Mouse (Mus musculus) retina, postnatal 1 day (tissue): ENCODE measurements at regions not wholly inside any gene's neighbourhood (a gene's known extent, or its start where the extent isn't known, plus 50 kb on each side); places are given as distances from the start of the nearest gene placed in this dataset.
A peak's percentile ranks its signal among the peaks of the same experiment; 100 is the strongest.
"Not testable (repeated sequence)": the region's sequence is repeated elsewhere in the genome, so short reads cannot be mapped to it uniquely, and the experiment has no call there.

Experiments used
- DNase-seq: peaks from one replicate; pipeline ENCODE4 v3.0.0-alpha.2; 2012

DNA sequence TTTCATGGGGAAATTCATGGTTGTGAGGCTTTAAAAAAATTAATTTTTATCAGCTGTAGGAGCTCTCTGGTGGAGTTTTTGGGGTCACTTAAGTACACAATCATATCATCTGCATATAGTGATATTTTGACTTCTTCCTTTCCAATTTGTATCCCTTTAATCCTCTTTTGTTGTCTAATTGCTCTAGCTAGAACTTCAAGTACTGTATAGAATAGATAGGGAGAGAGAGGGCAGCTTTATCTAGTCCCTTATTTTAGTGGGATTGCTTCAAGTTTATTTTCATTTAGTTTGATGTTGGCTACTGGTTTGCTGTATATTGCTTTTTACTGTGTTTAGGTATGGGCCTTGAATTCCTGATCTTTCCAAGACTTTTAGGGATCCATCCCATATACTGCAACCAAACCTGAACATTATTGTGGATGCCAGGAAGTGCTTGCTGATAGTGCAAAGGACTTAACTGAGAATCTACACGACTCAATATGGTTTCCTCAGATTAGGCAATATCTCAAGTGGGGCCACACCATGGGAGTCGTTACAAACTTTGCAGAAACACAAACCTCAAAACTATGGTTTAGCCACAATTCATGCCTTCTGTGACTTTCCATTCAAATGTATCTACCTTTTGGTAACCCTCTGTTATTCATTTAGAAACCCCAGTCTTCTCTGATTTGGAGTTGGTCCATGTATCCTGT lies 878.4 kb upstream of the Olfr1507 start:
- not testable (repeated sequence) for DNase-seq

DNA sequence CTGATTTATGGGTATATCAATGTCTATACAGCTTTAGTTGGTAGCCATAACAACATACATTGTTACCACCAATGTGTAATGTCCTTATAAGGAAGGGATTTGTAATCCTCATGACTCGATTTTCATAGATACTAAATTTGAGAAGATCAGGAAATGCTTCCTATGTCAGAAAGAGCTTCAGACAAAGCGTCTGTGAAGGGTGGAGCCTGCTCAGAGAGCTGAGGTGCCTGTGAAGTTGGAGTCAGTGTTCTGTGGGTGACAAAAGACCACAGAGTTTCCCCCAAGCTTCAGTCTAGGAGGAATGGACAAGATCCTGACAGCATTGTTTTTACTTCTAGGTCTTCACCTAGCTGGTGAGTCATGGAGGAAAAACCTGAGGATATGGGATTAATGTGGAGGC lies 874.2 kb upstream of the Olfr1507 start:
- no peak for DNase-seq

DNA sequence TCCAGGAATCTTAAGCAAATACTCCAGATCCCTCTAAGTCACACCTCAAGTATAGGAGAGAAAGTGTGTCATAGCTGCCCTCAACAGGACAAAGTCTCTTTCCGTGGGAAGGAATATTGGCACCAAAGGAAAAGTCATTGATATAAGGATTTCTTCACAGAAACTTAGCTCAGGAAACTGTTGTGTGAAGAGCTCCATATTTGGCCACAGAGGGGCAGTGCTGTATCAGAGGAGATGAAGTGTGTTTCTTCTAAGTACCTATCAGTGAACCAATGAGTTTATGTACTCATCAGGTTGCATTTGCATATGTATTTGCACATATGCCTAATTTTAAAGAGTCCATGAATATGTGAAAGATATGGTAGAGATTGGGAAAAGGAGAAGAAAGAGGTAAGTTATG lies 871.9 kb upstream of the Olfr1507 start:
- not testable (repeated sequence) for DNase-seq

DNA sequence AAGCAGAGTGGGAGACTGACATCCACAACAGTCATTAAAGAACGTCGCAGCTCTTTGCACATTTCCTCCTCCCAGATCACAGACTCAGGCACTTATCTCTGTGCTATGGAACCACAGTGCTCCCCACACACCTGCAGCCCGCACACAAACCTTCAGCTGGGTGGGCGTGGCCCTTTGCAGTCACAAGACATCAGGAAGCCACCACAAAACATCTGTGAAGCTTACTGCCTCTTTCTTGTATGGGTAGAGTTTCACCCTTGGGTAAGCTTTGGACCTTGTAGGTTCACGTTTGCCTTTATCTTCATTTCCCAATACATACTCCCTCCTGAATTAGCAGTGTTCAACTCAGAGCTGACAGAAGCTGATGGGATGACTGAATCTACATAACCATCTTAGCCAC lies 868.4 kb upstream of the Olfr1507 start:
- DNase-seq = not testable (repeated sequence)

DNA sequence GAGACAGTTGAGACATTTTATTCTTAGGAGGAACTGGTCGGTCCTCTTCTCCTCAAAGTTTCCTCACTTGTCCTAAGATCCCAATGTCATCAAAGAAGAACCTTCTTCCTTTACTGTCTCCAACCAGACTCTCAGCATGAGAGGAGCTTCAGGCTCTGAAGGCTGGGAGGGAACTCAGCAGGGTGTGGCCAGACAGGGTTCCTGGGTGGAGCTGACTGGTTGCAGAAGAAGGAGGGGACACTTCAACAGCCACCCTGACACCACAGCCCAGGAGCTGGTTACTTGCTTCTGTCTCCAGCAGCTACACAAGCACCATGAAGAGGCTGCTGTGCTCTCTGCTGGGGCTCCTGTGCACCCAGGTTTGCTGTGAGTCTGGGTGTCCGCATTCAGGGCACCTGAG lies 866.5 kb upstream of the Olfr1507 start:
- not testable (repeated sequence) for DNase-seq

DNA sequence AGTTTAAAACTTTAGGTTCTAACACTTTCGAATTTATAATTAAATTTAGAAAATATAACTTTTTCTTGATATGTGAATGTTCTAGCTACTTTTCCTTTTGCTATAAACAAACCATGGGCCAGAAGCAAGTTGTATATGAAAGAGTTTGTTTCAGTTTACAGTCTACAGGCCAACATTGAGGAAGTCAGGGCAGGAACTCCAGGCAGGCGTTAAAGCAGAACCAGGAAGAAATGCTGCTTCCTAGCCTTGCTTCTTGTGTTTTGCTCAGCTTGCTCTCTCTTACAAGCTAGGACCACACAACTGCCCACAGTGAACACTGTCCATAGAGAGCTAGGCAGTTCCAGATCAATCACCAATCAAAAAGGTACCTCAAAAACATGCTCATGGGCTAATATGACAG lies 861.9 kb upstream of the Olfr1507 start:
- DNase-seq = not testable (repeated sequence)

DNA sequence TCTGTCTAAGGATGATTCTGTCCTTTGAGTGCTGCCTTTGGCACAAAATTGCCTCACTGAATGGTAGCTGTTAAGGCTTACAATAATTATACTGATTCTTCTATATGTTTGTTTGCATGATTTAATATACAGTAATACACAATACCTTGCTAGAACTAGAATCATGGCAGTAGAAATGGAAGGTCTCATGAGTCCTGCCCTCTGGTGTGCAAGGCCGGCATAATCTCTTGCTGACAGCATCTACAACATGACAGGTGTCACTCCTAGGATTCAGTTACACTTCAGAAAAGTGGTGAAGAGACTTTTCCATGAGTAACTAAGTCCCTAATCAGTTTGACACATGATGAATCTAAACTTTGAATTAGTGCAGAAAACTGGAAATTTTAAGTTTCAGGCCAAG lies 861.2 kb upstream of the Olfr1507 start:
- not testable (repeated sequence) for DNase-seq

DNA sequence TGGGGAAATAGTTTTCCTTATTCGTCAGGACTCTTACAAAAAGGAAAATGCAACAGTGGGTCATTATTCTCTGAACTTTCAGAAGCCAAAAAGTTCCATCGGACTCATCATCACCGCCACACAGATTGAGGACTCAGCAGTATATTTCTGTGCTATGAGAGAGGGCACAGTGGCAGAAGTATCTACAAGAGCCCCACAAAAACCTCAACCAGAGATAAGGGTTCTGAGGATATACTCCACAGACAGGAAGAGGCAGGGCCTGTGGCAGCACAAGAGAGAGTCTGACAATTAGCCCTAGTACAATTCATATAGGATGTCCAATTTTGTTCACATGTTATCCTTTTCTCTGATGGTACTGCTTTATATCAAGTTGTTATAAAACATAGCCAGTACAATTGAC lies 855.9 kb upstream of the Olfr1507 start:
- not testable (repeated sequence) for DNase-seq

DNA sequence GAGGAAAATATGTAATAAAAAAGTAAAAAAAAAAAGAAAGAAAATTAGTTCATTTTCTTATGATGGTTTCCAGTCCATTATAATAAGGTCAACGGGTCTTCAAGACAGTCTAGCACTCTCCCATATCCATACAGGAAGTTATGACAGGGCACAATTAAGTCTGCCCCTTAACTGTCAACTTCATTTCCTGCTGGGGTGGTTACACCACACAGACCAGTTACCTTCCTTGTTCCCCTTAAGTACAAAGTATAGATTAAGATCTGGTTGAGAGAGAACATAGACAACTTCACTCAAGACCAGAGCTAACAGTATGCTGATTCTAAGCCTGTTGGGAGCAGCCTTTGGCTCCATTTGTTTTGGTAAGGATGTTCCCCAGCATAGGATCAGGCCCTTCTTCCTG lies 855.2 kb upstream of the Olfr1507 start:
- DNase-seq = not testable (repeated sequence)

DNA sequence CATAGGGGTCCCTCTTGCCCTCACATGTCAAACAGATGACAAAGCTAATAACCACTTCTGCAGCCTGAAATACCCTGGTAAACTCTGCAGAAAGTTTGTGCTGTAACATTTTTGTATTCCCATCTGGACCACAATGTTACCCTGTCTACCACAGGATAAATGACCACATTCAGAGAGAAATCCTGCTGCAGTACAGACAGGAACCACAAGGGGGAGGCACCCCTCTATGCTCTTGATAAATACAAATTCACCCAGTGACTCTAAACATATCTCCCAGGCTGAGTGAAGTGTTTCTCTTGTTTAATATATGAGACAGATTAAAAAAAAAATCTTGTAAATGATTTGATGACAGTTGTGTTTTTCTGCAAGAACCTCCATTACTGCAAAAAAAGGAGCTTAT lies 853.6 kb upstream of the Olfr1507 start:
- peak; percentile 1 for DNase-seq

DNA sequence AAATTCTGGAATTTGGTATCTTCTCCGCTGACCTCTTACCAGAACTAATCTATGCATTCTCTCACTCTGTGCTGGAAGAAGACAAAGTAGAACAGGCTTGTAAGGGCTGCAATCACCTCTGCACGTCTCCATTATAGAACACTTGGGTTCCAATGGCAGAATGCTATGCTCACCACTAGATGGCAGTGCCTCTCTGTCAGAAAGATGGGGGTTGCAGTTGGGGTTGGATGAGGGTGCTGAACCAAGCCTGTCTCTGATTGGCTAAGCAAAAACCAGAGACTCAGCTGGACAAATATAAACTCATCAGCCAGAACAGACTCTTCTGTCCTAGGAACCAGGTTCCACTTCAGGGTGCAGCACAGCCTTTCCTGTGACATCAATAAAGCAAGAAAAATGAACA lies 850.0 kb upstream of the Olfr1507 start:
- peak; percentile 5 for DNase-seq

DNA sequence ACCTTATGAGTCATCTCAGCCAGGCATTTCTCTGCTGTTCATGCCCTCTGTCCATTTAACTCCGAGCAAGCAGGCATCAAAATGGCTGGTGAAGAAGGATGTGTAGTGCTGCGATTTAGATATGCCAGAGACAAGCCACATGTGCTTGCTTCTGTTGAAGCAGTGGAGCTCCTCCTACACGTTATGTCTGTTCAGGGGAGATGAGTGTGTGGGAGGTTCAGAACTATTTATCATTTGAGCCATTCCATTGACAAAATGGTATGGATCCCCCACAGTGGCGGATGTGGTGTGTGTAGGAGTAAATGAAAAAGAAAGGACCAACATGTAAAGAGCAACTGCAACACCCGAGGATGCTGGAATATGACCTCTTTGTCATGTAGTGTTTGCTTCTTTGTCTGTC lies 848.3 kb upstream of the Olfr1507 start:
- DNase-seq = not testable (repeated sequence)

DNA sequence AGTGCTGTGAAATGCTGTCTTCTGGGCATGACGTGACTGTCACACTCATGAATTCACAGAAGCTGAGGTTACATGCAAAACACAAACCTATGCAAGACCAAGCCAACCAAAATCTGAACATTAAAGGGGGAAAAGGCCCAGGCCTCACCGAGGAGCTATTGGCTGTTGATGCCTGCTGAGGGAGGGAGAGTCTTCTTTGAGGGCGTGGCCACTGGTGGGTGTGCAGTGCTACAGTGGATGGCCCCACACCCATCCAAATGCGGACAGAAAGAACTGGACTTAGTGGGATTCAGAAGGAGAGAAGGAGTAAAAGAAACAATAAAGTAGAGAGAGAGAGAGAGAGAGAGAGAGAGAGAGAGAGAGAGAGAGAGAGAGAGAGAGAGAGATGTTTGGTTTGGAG lies 843.6 kb upstream of the Olfr1507 start:
- DNase-seq = not testable (repeated sequence)

DNA sequence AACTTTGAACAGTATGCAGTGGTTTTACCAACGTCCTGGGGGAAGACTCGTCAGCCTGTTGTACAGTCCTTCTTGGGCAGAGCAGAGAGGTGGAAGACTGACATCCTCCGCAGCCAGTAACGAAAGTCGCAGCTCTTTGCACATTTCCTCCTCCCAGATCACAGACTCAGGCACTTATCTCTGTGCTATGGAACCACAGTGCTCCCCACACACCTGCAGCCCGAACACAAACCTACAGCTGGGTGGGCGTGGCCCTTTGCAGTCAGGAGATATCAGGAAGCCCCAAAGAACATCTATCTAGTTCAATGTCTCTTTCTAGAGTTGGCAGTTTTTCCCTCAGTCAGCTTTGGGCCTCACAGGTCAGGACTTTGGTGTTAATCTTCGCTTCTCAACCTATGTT lies 841.9 kb upstream of the Olfr1507 start:
- not testable (repeated sequence) for DNase-seq

DNA sequence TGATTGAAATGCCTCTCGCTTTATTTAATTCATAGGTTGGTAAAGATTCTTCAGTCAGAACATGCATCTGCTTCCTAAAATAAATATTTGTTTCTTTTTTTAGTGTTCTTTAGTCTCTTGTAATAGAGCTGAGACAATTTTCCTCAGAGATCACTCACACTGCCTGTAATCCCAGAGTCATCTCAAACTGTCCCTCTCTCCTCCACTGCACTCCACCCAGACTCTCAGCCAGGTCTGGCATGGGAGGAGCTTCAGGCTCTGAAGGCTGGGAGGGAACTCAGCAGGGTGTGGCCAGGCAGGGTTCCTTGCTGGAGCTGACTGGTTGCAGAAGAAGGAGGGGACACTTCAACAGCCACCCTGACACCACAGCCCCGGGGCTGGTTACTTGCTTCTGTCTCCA lies 841.2 kb upstream of the Olfr1507 start:
- DNase-seq = not testable (repeated sequence)

DNA sequence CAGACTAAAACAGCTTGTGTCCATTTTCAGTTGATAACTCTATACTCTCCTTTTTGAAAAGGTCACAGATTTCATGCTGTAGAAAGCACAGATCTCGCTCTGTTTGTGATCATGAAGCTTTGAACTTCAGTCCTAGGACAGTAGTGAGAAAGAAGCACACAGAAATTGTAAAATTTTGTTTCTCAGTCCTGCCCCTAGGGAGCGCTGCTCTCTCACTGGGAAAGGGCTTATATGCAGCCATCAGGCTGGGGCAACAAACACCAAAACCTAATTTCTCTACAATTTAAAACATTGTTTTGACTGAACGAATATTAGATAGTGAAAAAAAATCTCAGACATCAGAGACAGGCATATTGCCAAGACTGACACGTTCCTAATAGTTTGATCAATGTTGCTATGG lies 838.9 kb upstream of the Olfr1507 start:
- DNase-seq = not testable (repeated sequence)

DNA sequence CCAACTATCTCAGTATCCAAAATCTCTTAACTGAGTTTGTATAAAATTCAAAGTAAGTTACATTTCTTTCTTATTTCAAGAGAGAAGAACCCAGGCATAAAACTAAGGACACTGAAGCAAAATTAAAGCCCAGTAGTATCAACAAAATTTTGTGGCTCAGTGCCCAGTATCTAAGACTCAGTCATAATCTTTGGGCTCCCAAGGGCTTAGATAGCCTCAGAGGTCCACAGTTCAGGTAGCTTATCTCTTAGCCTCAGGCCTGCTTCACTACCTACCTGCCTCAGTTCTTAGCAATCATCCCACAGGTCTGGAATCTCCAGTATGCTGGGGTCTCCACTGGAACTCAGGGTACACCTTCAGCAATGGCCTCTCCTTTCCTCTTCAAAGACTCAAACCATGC lies 835.6 kb upstream of the Olfr1507 start:
- not testable (repeated sequence) for DNase-seq

DNA sequence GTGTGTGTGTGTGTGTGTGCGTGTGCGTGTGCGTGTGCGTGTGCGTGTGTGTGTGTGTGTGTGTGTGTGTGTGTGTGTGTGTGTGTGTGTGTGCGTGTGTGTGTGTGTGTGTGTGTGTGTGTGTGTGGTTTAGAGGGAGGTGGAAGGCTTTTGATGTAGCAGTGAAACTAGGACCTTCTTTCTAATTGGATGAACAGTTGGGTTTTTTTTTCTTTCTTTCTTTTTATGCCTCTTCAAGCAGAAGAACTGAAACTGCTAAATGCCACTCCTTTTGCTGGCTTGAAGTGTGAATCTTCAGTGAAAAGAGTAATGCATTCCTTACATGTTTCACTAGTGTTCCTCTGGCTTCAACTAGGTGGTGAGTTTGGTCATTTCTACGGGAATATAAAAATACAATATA lies 828.8 kb upstream of the Olfr1507 start:
- not testable (repeated sequence) for DNase-seq

DNA sequence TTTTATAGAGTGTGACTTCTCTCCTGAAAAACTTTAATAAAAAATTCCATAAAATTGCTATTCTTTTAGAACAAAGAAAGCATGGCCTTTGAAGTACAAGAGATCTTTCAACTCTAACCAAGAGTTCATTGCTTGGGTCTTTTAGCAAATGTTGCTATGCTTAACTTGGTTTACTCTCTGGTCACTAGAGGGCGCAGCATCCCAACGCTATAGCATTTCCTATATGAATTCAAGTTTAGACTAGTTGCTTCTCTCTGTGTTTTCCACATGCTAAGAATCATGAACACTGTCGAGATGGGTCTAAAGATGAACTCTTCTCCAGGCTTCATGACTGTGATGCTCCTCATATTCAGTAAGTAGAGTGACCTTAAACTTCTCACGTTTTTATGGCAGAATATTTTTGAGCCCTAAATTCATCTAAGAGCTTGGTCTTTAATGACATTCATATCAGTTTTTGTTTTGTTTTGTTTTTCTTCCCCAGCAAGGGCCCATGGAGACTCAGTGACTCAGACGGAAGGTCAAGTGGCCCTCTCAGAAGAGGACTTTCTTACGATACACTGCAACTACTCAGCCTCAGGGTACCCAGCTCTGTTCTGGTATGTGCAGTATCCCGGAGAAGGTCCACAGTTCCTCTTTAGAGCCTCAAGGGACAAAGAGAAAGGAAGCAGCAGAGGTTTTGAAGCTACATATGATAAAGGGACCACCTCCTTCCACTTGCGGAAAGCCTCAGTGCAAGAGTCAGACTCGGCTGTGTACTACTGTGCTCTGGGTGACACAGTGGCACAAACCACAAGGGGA lies 823.2 kb upstream of the Olfr1507 start:
- DNase-seq = not testable (repeated sequence)

DNA sequence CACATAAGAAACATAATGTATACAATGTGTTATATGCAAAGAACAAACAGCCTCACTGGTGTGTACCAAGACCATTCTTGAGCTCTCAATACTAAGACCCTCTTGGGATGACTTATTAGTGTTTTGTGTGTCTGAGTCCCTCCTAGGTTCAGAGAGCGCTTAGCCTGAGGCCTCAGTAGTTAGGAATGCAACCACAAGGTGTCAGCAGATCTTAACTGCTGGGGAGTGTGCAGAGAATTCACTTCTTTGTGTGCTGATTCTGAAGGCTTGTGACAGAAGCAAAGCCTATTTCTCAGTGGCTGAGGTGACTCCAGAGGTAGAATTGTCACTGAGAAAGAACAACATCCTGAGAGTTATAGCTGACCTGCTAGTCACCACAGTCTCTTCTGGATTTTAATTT lies 816.9 kb upstream of the Olfr1507 start:
- not testable (repeated sequence) for DNase-seq

DNA sequence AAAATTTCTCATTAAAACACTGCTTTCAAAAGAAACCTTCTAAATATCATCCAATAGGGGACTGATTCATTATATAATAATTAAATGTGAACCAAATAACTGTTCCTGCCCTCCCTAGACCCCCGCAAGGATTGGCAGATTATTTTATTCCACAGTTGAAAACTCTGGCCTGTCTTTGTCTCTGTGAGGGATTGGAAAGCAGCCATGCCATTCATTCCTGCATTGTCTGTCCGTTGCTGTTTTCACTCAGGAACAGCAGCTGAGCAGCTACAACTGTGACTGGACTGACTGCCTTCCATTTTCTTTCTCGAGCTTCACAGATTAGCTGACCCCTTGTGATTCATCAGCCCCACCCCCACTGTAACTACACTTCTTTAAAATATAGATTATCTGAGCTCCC lies 807.6 kb upstream of the Olfr1507 start:
- DNase-seq = not testable (repeated sequence)

DNA sequence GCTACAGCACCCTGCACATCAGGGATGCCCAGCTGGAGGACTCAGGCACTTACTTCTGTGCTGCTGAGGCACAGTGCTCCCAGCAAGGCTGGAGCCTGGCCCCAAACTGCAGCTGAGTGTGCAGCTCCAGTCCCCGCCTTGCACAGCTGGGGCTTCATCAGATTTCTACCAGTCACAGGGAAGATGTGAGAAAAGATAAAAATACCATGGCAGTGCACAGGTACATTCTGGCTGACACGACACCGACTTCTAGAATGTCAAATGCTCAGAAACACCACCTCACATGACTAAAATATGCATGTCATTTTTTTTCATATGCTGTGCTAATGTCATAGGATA lies 806.9 kb upstream of the Olfr1507 start:
- not testable (repeated sequence) for DNase-seq

DNA sequence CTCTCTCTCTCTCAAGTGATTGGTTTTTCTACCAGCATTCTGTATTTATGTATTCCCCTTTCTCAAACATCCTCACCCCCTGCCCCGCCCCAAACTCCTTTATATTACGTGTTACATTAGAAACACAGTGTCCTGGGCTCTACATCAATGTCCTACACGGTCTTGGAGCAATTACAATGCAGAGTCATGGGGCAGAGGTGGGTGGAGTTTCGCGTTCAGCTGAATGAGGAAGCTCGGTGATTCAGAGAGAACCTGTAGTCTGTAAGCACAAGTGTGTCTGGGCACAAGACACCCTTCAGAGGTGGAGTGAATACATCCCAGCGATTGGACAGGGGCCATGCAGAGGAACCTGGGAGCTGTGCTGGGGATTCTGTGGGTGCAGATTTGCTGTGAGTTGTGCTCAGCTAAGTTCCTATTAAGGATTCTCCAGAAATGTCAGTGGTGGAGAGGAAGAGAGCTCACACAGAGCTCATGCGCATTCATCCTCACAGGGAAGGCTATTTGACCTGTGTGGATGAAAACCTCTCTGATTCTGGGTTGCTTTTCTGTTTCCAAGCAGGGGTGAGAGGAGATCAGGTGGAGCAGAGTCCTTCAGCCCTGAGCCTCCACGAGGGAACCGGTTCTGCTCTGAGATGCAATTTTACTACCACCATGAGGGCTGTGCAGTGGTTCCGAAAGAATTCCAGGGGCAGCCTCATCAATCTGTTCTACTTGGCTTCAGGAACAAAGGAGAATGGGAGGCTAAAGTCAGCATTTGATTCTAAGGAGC lies 806.4 kb upstream of the Olfr1507 start:
- not testable (repeated sequence) for DNase-seq

DNA sequence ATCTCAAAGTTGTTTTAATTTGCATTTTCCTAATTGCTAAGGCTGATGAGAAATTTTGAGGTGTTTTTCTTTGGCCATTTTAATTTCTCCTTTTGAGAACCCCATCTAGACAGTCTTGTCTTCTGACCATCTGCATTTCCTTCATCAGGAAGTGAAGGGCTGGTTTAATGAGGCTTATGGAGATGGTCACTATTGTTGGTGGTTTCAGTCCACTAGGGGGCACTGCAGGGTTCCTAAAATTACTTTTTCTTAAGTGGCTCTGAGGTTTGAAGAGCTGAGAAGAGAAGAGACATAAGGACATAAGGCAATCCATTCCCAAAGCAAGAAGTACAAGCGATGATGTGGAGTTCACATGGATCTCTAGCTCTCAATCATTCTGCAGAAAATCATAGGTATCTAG lies 805.6 kb upstream of the Olfr1507 start:
- not testable (repeated sequence) for DNase-seq
